Mouse (Mus musculus) liver, adult 2 months (tissue): ENCODE measurements at regions not wholly inside any gene's neighbourhood (a gene's known extent, or its start where the extent isn't known, plus 50 kb on each side); places are given as distances from the start of the nearest gene placed in this dataset.

Experiments
- DNase-seq: peaks from one replicate; pipeline ENCODE4 v3.0.0-alpha.2; 2011; ENCODE audit warnings: low read depth, low spot score; ENCODE audit errors: extremely low read depth
- H3K27ac ChIP-seq: fragments of 200-500 bp; replicated peaks from 2 replicates; pipeline ENCODE4 v1.5.1; 2012; ENCODE audit warnings: low read depth, mild to moderate bottlenecking, control low read depth, inconsistent platforms, low read length; ENCODE audit not compliant: insufficient read depth
- H3K27me3 ChIP-seq: fragments of 200-500 bp; 2 replicates; pipeline ENCODE4 v1.6.1; 2012; ENCODE audit warnings: mild to moderate bottlenecking, moderate library complexity, low read length, inconsistent platforms; ENCODE audit not compliant: control insufficient read depth, insufficient read depth
- H3K36me3 ChIP-seq: fragments of 200-500 bp; 2 replicates; pipeline ENCODE4 v1.6.1; 2012; ENCODE audit warnings: low read length, inconsistent platforms; ENCODE audit not compliant: control insufficient read depth, insufficient read depth
- H3K4me1 ChIP-seq: fragments of 200-500 bp; 2 replicates; pipeline ENCODE4 v1.6.1; 2011; ENCODE audit warnings: low read length; ENCODE audit not compliant: control insufficient read depth, insufficient read depth
- H3K4me3 ChIP-seq: fragments of 200-500 bp; 2 replicates; pipeline ENCODE4 v1.5.1; 2011; ENCODE audit warnings: low read depth, mild to moderate bottlenecking, control low read depth, low read length, moderate library complexity; ENCODE audit not compliant: insufficient read depth
- H3K79me2 ChIP-seq: fragments of 200-500 bp; 2 replicates; pipeline ENCODE4 v1.6.1; 2012; ENCODE audit warnings: inconsistent platforms, mild to moderate bottlenecking, low read length, moderate library complexity; ENCODE audit not compliant: control insufficient read depth, insufficient read depth
- H3K9ac ChIP-seq: fragments of 200-500 bp; 2 replicates; pipeline ENCODE4 v1.6.1; 2012; ENCODE audit warnings: low read depth, mild to moderate bottlenecking, control low read depth, inconsistent platforms, low read length
- CTCF ChIP-seq: fragments of 200-500 bp; IDR thresholded peaks from 2 replicates; pipeline ENCODE4 v1.5.1; 2011; ENCODE audit warnings: low read depth, low read length, control low read depth
- POLR2A ChIP-seq: fragments of 200-500 bp; IDR thresholded peaks from 2 replicates; pipeline ENCODE4 v1.6.1; 2011; ENCODE audit warnings: low read length, control low read depth; ENCODE audit not compliant: insufficient read depth; ENCODE audit errors: extremely low read depth
- WGBS: fragments of 180-500 bp; shearing (Covaris S2); methylation state at CpG from one replicate; pipeline ENCODE4 v1.1.7; 2018; 5-methylcytosine and 5-hydroxymethylcytosine counted together

GRCm38 (mm10) chr2:108660697-108661388 lies 619.7 kb upstream of the Kif18a start:
- no peak for TF ChIP-seq POLR2A
- TF ChIP-seq CTCF = no peak
- Histone ChIP-seq H3K36me3 (no peaks in the 10 kb centered on the region), H3K4me3 (no peak overlapping the region), H3K79me2 (no peaks in the 10 kb centered on the region), H3K27me3 (no peaks in the 10 kb centered on the region), H3K9ac (no peak overlapping the region), H3K27ac (no peak overlapping the region), H3K4me1 (no peaks in the 10 kb centered on the region)
- no peak for DNase-seq
- WGBS = 34% methylated on average over 4 of the region's 4 CpGs

GRCm38 (mm10) chr2:108677777-108678380 lies 602.7 kb upstream of the Kif18a start:
- no peak overlapping the region for H3K4me3 ChIP-seq
- WGBS = 71% methylated on average over 2 of the region's 2 CpGs
- no peak overlapping the region for H3K27ac ChIP-seq
- no peaks in the 10 kb centered on the region for H3K4me1 ChIP-seq
- TF ChIP-seq POLR2A (no peak), CTCF (no peak)
- H3K9ac ChIP-seq = no peak overlapping the region
- no peaks in the 10 kb centered on the region for H3K36me3 ChIP-seq
- no peaks in the 10 kb centered on the region for H3K27me3 ChIP-seq
- DNase-seq = no peak
- no peaks in the 10 kb centered on the region for H3K79me2 ChIP-seq

GRCm38 (mm10) chr2:108681574-108681973 lies 599.0 kb upstream of the Kif18a start:
- H3K27me3 ChIP-seq = no peaks in the 10 kb centered on the region
- no peak overlapping the region for H3K4me3 ChIP-seq
- no peak overlapping the region for H3K27ac ChIP-seq
- 76% methylated on average over 3 of the region's 3 CpGs for WGBS
- no peaks in the 10 kb centered on the region for H3K4me1 ChIP-seq
- H3K79me2 ChIP-seq = no peaks in the 10 kb centered on the region
- H3K36me3 ChIP-seq = no peaks in the 10 kb centered on the region
- TF ChIP-seq CTCF (no peak), POLR2A (no peak)
- no peak for DNase-seq
- no peak overlapping the region for H3K9ac ChIP-seq

- Histone ChIP-seq H3K27ac (no peak overlapping the region), H3K36me3 (no peaks in the 10 kb centered on the region), H3K4me3 (no peak overlapping the region), H3K9ac (no peak overlapping the region), H3K27me3 (no peaks in the 10 kb centered on the region), H3K4me1 (no peaks in the 10 kb centered on the region), H3K79me2 (no peaks in the 10 kb centered on the region)
- no peak for DNase-seq
- TF ChIP-seq POLR2A (no peak), CTCF (no peak)
- WGBS = 64% methylated on average over 6 of the region's 6 CpGs
Observed at GRCm38 (mm10) chr2:108686019-108686743, 594.4 kb upstream of the Kif18a start.

- Histone ChIP-seq H3K4me3 (no peak overlapping the region), H3K27ac (no peak overlapping the region), H3K79me2 (no peaks in the 10 kb centered on the region), H3K36me3 (no peaks in the 10 kb centered on the region), H3K27me3 (no peaks in the 10 kb centered on the region), H3K4me1 (no peaks in the 10 kb centered on the region), H3K9ac (no peak overlapping the region)
- WGBS = 50% methylated on average over 4 of the region's 4 CpGs
- peak; percentile 51 for TF ChIP-seq CTCF
- no peak for TF ChIP-seq POLR2A
- DNase-seq = peak; percentile 55
Observed at GRCm38 (mm10) chr2:108690091-108690490, 590.4 kb upstream of the Kif18a start.
